Mouse (Mus musculus): Measurements from ENCODE around the gene Rgs2.

DNA sequence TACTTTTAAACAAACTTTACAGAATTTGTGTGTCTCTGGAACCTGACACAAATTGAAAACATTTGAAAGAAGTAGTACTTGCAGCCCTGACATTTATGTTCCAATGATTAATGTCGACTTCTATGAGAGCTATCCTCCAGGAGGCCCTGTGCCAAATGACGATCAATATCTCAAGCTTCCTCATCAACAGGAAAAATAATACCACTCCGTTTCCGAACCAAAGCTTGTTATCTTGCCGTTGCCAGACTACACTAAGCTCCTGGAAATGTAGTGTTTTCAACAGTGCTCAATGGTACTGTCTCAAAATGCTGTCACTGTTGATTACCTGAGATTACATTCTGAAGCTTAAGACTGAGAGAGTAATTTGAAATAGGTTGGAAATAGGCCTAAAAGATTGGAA, 13.7 kb downstream of the Rgs2 start:
- TF ChIP-seq CTCF (IDR thresholded peaks at IDR 0.05; ENCODE audit: low read depth) (no peak), EP300 (IDR thresholded peaks at IDR 0.05; ENCODE audit: low read depth) (no peak)

Measured in heart, postnatal 0 days (tissue).